Mouse (Mus musculus) C2C12 (cell line): ENCODE results near the gene Runx1.

Source experiments
- CTCF ChIP-seq: IDR thresholded peaks from one replicate; pipeline ENCODE4 v1.5.1; 2011; ENCODE audit not compliant: control insufficient read depth, insufficient read depth, insufficient read length
- MAX ChIP-seq: IDR thresholded peaks from one replicate; pipeline ENCODE4 v1.6.1; 2011; ENCODE audit warnings: mild to moderate bottlenecking, control low read depth

- TF ChIP-seq CTCF: no peak
- TF ChIP-seq MAX: no peak
Measured at GRCm38 (mm10) chr16:92601270-92601826, 224.6 kb downstream of the Runx1 start.
